In genomic region chr16:71247516-71248139, GRCm38 (mm10) we compare ENCODE assay signal across 8 mouse cellular contexts.
DNase-seq lines count a peak whose midpoint lies in the region; ATAC-seq and TF ChIP-seq lines count a peak whose summit lies in the region.

No protein-coding gene starts in this region.

- H3K27me3 ChIP-seq in kidney, embryonic 15.5 days: no peaks in the 10 kb centered on the region
- no peaks in the 10 kb centered on the region for H3K27me3 ChIP-seq in hindbrain, embryonic 16.5 days (replicated peaks; ENCODE audit: control insufficient read depth, insufficient read depth, low read length)

- no peak overlapping the region for H3K4me3 ChIP-seq in kidney, embryonic 15.5 days (replicated peaks)
- H3K4me3 ChIP-seq in hindbrain, embryonic 16.5 days (ENCODE audit: low read length): no peak overlapping the region
- no peak overlapping the region for H3K4me3 ChIP-seq in olfactory bulb, adult 2 months (ENCODE audit: insufficient read depth, low read depth, low read length)

- TF ChIP-seq POLR2A in olfactory bulb, adult 2 months (IDR thresholded peaks at IDR 0.05; ENCODE audit: insufficient read depth, low read depth, low read length): no peak

- peak; percentile 52; the same call in 1 of the 2 replicates for TF ChIP-seq CTCF in olfactory bulb, adult 2 months (IDR thresholded peaks at IDR 0.05; ENCODE audit: insufficient read depth, low read depth, low read length)

- intact Hi-C loops in left cerebral cortex, postnatal 36 days (cut with DNase I): loop anchor here (1.0 kb wide), 1 partner anchor 968 kb away; no protein-coding TSS in a partner anchor

- H3K27ac ChIP-seq in kidney, embryonic 15.5 days: no peak overlapping the region
- H3K27ac ChIP-seq in hindbrain, embryonic 16.5 days (ENCODE audit: low read depth, low read length): no peak overlapping the region
- no peak overlapping the region for H3K27ac ChIP-seq in olfactory bulb, adult 2 months (ENCODE audit: insufficient read depth, low read depth, low read length)

- no peak for ATAC-seq in kidney, embryonic 15.5 days (replicated peaks; ENCODE audit: low FRiP score)
- peak; percentile 81; the same call in 1 of the 2 replicates for ATAC-seq in hindbrain, embryonic 16.5 days

- no peaks in the 10 kb centered on the region for H3K36me3 ChIP-seq in kidney, embryonic 15.5 days
- H3K36me3 ChIP-seq in hindbrain, embryonic 16.5 days (ENCODE audit: control insufficient read depth, insufficient read depth, low read length): no peaks in the 10 kb centered on the region

- H3K9ac ChIP-seq in kidney, embryonic 15.5 days: no peak overlapping the region
- H3K9ac ChIP-seq in hindbrain, embryonic 16.5 days (ENCODE audit: low read depth, low read length): no peak overlapping the region

- no peaks in the 10 kb centered on the region for H3K4me1 ChIP-seq in kidney, embryonic 15.5 days
- H3K4me1 ChIP-seq in hindbrain, embryonic 16.5 days (ENCODE audit: control insufficient read depth, insufficient read depth, low read depth, low read length): no peaks in the 10 kb centered on the region
- no peaks in the 10 kb centered on the region for H3K4me1 ChIP-seq in olfactory bulb, adult 2 months (ENCODE audit: control insufficient read depth, insufficient read depth, low read length)

- peak; percentile 0 to 63 for DNase-seq in kidney, adult 8-10 months
- peak; percentile 42 for DNase-seq in adrenal gland, adult 2 months
- peak; percentile 53 for DNase-seq in embryo, embryonic 9.5 days (ENCODE audit: extremely low spot score)
- DNase-seq in left cerebral cortex, postnatal 36 days (ENCODE audit: low spot score in 2 of 2): peak; percentile 58 to 68
- no peak for DNase-seq in spleen, postnatal 4 days (ENCODE audit: low spot score in 2 of 2)

- WGBS in kidney, embryonic 15.5 days: 33% methylated on average over 9 of the region's 9 CpGs
- WGBS in hindbrain, embryonic 16.5 days: 37% methylated on average over 9 of the region's 9 CpGs
- WGBS in olfactory bulb, adult 2 months: 35% methylated on average over 9 of the region's 9 CpGs

- no peaks in the 10 kb centered on the region for H3K9me3 ChIP-seq in kidney, embryonic 15.5 days (replicated peaks)
- H3K9me3 ChIP-seq in hindbrain, embryonic 16.5 days (ENCODE audit: control insufficient read depth, low read length): no peaks in the 10 kb centered on the region

- H3K4me2 ChIP-seq in kidney, embryonic 15.5 days: no peak overlapping the region
- no peak overlapping the region for H3K4me2 ChIP-seq in hindbrain, embryonic 16.5 days (ENCODE audit: low read length)

Comparison
In these comparisons a context has a peak if more than half of its experiments do, and no peak if none do; other contexts are left out.
1. DNase-seq: peak in kidney, adult 8-10 months (2 of 2), adrenal gland, adult 2 months (single experiment), embryo, embryonic 9.5 days (single experiment) and left cerebral cortex, postnatal 36 days (2 of 2); none in spleen, postnatal 4 days (0 of 2).